Mouse (Mus musculus) urinary bladder, adult 18-20 months (tissue): ENCODE data around the gene Brdt.

ENCODE experiments used
- DNase-seq, 2 experiments: peaks; one replicate each; pipeline ENCODE4 v3.0.0; 2022; ENCODE audit warnings: low spot score in 2 of 2, mixed read lengths in 2 of 2

The Brdt gene

GRCm38 (mm10) chr5:107330916-107331421, at the start of gene Brdt:
Brdt (plus strand) TSS chr5:107331159.
- DNase-seq: no peak

DNA sequence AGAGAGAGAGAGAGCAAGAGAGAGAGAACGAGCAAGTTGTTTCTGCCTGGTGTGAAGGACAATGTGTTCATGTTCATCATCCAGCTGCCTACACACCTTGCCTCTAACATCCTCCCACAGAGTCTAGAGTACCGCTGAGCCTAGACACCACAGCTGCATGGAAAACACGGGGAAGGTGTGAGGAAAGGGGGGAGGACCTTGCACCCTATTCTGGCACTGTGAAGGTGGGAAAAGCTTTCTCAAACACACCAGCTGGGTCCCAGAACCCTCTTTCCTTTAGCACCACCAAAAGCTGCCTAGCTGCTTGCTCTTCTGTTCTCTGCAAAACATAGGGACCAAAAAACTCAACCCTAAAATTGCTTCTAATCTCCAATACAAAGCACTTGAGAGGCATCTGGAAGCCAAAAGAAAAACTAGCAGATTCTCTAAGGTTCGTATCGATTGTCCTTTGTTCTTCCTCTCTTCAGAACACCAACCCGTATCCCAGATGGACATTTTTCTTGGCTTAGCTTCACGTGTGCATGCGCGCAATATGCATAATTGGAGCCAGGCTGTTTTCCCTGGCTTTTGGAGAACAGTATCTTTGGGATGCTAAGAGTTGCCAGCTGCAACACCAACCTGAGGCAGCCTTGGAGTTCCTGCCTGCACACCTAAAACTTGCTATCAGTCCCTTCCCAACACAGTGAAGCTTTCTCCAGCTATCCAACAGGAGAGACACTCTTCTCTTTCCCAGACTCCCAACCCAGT, 48.2 kb upstream of the Brdt start:
- DNase-seq: no peak

- DNase-seq: no peak
These were observed 46.9 kb upstream of the Brdt start for GRCm38 (mm10) chr5:107283935-107284524.

- no peak for DNase-seq
These were observed 45.4 kb upstream of the Brdt start for GRCm38 (mm10) chr5:107285563-107285962.

- DNase-seq: peak in 1 of 2 experiments; percentile 50
These were observed 43.6 kb upstream of the Brdt start for GRCm38 (mm10) chr5:107287254-107287907.

GRCm38 (mm10) chr5:107287908-107288267, 43.1 kb upstream of the Brdt start:
- no peak for DNase-seq

- DNase-seq: no peak
These were observed 42.3 kb upstream of the Brdt start for GRCm38 (mm10) chr5:107288427-107289233.

DNA sequence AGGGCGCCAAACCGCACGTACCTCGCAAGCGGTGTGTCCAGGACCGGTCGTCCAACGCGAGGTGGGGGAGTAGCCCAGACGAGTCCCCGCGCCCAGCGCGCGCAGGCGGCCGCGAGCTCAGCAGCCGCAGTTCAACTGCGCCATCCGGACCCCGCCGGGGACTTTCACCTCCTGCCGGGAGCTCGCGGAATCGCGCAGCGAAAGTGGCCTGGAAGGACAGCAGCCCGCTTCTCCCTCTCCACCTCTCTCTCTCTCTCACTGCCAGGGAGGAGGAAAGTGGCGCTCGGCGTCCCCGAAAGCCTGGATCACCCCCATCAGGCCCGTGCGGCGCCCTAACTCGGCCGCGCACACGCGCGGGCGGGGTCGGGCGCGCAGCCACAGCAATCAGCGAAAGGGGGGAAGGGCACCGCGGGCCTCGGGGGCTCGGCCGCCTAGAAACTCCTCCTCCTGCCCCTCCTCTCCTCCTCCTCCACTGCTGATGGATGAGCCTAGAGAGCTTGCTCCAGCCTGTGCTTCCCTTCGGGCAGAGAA, 41.7 kb upstream of the Brdt start, which contains the start of gene Tgfbr3:
TSS of gene Tgfbr3 (minus strand) at position 396 of the 531 bp plus-strand sequence.
- DNase-seq: peak; percentile 81 to 82

DNA sequence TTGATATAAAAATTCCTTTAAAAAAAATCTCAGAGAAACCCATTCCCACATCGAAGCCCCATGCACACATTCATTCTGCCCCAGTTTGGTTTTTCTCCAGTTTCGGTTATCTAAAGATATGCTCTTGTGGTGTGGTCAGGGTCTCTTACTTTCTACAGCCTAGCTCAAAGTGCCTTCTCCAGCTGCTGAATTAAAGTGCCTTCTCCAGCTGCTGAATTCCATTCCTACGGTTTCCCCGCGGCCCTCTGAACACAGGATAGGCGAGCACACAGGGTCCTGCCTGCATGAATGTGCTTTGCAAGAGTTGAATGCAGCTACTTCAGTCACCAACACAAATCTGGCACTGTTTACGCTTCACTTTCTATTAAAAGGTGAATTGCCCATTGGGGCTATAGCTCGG, 41.0 kb upstream of the Brdt start:
- DNase-seq: no peak

- DNase-seq: no peak
These were observed 36.9 kb upstream of the Brdt start for GRCm38 (mm10) chr5:107294041-107294440.

GRCm38 (mm10) chr5:107295061-107295816, 35.7 kb upstream of the Brdt start:
- peak; percentile 74 to 83 for DNase-seq

DNA sequence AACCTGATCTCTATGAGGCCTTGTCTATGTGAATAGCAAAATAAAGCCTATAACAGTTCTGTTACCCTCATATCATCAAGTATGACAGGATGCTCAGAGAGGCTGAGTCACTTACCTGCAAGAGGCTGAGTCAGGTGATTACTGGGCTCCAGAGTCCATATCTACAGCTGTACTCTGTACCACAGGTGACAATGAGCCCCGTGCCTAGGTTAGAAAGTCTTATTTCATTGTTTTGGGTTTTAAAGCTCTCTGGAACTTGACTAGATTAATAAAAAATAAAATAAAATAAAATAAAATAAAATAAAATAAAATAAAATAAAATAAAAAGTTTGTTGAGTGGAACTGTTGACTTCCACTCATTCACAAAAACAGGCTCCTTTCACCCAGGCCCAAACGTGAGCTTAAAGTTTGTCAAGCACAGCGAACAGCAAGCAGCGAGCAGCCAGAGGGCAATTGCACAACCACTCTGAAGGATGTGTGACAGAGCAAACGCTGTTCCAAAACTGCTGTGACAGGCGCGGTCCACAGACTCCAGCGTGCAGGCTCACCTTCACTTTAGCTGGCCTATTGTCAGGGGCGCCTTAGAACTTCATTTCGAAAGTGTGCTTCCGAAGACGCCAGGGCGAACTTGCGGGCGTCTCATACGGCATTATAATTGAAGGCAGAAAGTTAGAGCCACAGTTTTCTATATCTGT, 35.0 kb upstream of the Brdt start:
- no peak for DNase-seq

GRCm38 (mm10) chr5:107296512-107297322, 34.2 kb upstream of the Brdt start:
- DNase-seq: no peak

DNA sequence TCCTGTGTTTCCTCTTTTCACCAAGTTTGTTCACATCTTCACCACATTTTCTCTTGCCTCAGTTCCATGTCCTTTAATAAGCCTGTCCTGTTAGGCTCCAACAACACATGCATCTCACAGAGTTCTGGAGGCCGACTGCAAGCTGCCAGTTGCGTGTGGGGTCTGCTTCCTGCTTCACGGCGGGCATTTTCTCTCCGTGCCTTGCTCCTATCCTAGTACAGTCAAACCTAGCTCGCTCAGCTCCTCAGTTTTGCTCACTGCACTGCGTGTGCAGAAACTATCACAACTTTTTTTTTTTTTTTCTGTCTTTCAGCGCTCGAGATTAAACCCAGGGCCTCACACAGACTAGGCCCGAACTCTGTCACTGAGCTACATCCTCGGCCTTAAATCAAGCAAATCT, 32.1 kb upstream of the Brdt start:
- DNase-seq: no peak

GRCm38 (mm10) chr5:107303350-107303861, 27.6 kb upstream of the Brdt start:
- DNase-seq: no peak

DNA sequence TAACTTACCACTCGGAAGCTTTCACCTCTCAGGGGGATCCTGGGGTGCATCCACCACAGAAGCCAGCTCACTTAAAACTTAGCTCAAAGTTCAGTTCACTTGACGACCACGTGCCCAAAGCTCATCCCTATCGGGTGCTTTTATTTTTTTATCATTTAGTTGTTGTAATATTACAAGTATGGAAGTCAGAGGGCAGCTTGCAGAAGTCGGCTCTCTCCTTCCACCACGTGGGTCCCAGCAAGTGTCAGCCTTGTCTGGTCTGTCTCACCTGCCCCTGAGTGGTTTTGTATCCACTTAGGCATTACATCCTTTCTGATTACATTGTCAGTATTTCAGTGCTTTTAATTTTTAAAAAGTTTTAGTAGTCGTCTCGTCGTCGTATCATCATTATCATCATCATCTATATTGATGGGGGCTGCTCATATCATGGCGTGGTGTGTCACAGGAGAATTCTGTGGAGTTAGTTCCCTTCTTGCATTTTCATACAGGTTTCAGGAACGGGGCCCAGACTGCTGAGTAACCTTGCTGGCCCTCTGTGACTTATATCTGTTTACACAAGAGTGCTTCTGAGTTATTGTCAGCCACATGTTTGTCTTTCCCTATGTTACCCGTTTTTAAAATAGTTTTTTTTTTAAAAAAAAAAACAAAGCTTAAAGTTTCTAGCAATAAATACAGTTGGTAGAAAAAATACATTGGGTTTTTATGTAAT, 26.7 kb upstream of the Brdt start:
- no peak for DNase-seq

DNA sequence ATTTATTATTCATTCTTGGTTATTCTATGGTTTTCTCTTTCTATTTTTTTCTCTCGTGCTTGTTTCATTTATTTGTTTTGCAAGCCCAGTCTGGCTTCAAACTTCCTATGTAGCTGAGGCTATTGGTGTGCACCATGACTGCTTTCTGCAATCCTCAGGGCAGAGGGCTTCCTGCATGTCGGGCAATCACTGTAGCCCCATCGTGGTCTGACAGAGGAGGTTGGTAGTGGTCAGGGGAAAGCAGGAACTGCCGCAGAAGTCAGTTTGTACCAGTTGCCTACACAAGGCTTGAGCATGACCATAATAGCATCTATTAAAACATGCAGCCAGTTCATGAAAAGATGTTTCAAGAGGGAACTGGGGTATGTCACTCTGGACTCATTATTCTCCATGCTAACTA, 23.5 kb upstream of the Brdt start:
- no peak for DNase-seq

DNA sequence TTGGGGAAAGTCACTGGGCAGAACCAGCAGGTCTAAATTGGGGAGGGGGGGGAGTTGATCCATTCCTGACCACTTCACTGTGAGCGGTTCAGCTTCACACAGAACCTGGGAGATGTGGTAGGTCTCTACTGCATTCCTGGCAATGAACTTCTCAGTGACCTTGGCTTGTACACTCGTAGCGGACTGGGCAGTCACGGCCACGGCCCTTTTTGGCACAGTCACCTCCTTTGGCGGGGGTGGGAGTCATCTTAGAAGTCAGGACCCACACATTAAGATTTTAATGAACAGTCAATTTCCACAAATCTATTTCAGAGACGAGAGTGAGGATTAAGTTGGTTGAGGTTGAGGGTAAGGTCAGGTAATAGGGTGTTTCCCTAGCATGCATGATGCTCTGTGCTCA, 13.8 kb upstream of the Brdt start:
- DNase-seq: no peak

DNA sequence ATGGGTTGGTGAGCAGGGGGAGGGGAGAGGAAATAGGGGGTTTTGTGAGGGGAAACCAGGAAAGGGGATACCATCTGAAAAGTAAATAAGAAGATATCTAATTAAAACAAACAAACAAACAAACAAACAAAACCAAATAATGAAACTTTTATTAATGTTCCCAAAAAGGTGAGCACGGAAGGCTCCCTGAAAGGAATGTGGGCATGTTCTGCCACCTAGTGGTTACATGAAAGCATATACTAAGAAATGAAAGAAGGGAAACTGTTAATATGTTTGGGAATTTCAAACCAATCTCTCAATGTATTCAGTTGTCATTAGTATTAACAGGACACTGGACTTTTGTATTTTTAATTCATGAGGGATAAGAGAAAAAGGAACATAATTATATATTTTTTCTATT, 10.3 kb upstream of the Brdt start:
- no peak for DNase-seq
